In the genomic region with DNA sequence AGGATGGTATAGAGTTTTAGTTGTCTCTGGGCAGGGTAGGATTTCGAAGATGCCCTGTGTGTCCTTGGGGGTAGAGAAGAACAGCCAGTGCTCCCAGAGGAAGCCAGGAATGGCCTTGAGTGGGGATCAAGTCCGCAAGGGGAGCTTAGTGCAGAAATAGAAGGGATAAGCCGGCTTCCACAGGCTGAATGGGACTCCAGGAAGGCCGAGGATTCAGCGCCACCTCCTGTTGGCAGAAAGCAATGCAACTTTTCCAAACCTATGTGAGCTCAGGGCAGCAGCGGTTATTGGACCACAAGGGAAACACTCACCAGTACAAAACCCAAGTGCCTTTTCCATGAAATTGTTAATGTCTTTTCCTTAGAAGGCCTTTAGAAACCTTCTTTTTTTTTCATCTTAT, we compare ENCODE assay signal across 9 mouse cellular contexts. TPM values are rescaled to one million over a fixed set of nuclear protein-coding genes. Genes with fewer than 3 reads are reported as not detected.
DNase-seq lines count a peak whose midpoint lies in the region; ATAC-seq lines count a peak whose summit lies in the region.
"Had no signal": no experiment of that assay in that cellular context is flagged by ENCODE, and none has a peak within 500 bp of the region (broad histone marks: within the 10 kb centered on the region; RNA-seq: fewer than 3 reads in every experiment).

No protein-coding gene starts in this region.

- H3K27ac ChIP-seq in heart, embryonic 11.5 days (ENCODE audit: low read depth, low read length): no peak overlapping the region
- H3K27ac ChIP-seq in midbrain, embryonic 11.5 days (ENCODE audit: low read depth, low read length): no peak overlapping the region
- H3K27ac ChIP-seq in stomach, embryonic 16.5 days (ENCODE audit: low read length): no peak overlapping the region
- H3K27ac ChIP-seq: lung, embryonic 15.5 days had no signal

- ATAC-seq in heart, embryonic 11.5 days (replicated peaks; ENCODE audit: insufficient number of reproducible peaks, low FRiP score, low TSS enrichment): no peak
- 0 out of 2 replicates have a peak, but pooled peaks have one; percentile 20 for ATAC-seq in midbrain, embryonic 11.5 days (ENCODE audit: low FRiP score)
- ATAC-seq in stomach, embryonic 16.5 days (ENCODE audit: insufficient read depth, low FRiP score): peak; percentile 11; the same call in 1 of the 2 replicates

- H3K27me3 ChIP-seq in heart, embryonic 11.5 days (ENCODE audit: control insufficient read depth, insufficient read depth, low read length): no peaks in the 10 kb centered on the region
- peaks cover 7% of the 10 kb centered on the region for H3K27me3 ChIP-seq in midbrain, embryonic 11.5 days (ENCODE audit: control insufficient read depth, insufficient read depth, low read length)
- H3K27me3 ChIP-seq in stomach, embryonic 16.5 days (ENCODE audit: control insufficient read depth, insufficient read depth, low read length): 0 out of 2 replicates have a peak, but pooled peaks cover 7% of the 10 kb centered on the region
- H3K27me3 ChIP-seq: lung, embryonic 15.5 days had no signal

- H3K36me3 ChIP-seq in heart, embryonic 11.5 days (ENCODE audit: control insufficient read depth, insufficient read depth, low read length): no peaks in the 10 kb centered on the region
- H3K36me3 ChIP-seq in midbrain, embryonic 11.5 days (ENCODE audit: control insufficient read depth, insufficient read depth, low read length): no peaks in the 10 kb centered on the region
- H3K36me3 ChIP-seq in stomach, embryonic 16.5 days (ENCODE audit: control insufficient read depth, insufficient read depth, low read length): no peaks in the 10 kb centered on the region
- H3K36me3 ChIP-seq: lung, embryonic 15.5 days had no signal

- no peak overlapping the region for H3K4me3 ChIP-seq in heart, embryonic 11.5 days (ENCODE audit: low read depth, low read length)
- no peak overlapping the region for H3K4me3 ChIP-seq in midbrain, embryonic 11.5 days (ENCODE audit: low read depth, low read length)
- H3K4me3 ChIP-seq in stomach, embryonic 16.5 days (replicated peaks; ENCODE audit: low read length): no peak overlapping the region
- H3K4me3 ChIP-seq: lung, embryonic 15.5 days had no signal

- no peaks in the 10 kb centered on the region for H3K9me3 ChIP-seq in heart, embryonic 11.5 days (replicated peaks; ENCODE audit: control insufficient read depth, low read length)
- no peaks in the 10 kb centered on the region for H3K9me3 ChIP-seq in midbrain, embryonic 11.5 days (ENCODE audit: control insufficient read depth, low read length)
- H3K9me3 ChIP-seq in stomach, embryonic 16.5 days (replicated peaks; ENCODE audit: control insufficient read depth, low read length): no peaks in the 10 kb centered on the region
- H3K9me3 ChIP-seq: lung, embryonic 15.5 days had no signal

- no peak overlapping the region for H3K9ac ChIP-seq in heart, embryonic 11.5 days (ENCODE audit: low read depth, low read length)
- H3K9ac ChIP-seq in midbrain, embryonic 11.5 days (ENCODE audit: low read length): no peak overlapping the region
- no peak overlapping the region; the same call in 1 of the 2 replicates for H3K9ac ChIP-seq in stomach, embryonic 16.5 days (ENCODE audit: low read length)
- H3K9ac ChIP-seq: lung, embryonic 15.5 days had no signal

- no peak overlapping the region for H3K4me2 ChIP-seq in heart, embryonic 11.5 days
- H3K4me2 ChIP-seq in midbrain, embryonic 11.5 days: no peak overlapping the region
- no peak overlapping the region for H3K4me2 ChIP-seq in stomach, embryonic 16.5 days (ENCODE audit: low read depth, low read length)
- H3K4me2 ChIP-seq: lung, embryonic 15.5 days had no signal

- H3K4me1 ChIP-seq in heart, embryonic 11.5 days (ENCODE audit: control insufficient read depth, insufficient read depth, low read length): no peaks in the 10 kb centered on the region; the same call in 1 of the 2 replicates
- H3K4me1 ChIP-seq in midbrain, embryonic 11.5 days (ENCODE audit: control insufficient read depth, insufficient read depth, low read length): peaks cover 6% of the 10 kb centered on the region; the same call in 1 of the 2 replicates
- H3K4me1 ChIP-seq in stomach, embryonic 16.5 days (ENCODE audit: control insufficient read depth, insufficient read depth, low read length): 0 out of 2 replicates have a peak, but pooled peaks cover 2% of the 10 kb centered on the region

- peak; percentile 95 for DNase-seq in heart, adult 11 months
- peak; percentile 45 for DNase-seq in cerebellum, adult 9-11 months
- peak; percentile 73 to 87 for DNase-seq in frontal cortex, postnatal 14 days (ENCODE audit: low spot score in 2 of 2)
- peak; percentile 28 for DNase-seq in hindlimb bud, embryonic 11.5 days (ENCODE audit: extremely low spot score, low read depth, low spot score)
- peak; percentile 72 for DNase-seq in left cerebral cortex, adult 11 months (ENCODE audit: low spot score)
- peak; percentile 97 for DNase-seq in midbrain, embryonic 11.5 days (ENCODE audit: low spot score, missing footprints)

- 8% methylated on average over 6 of the region's 6 CpGs for WGBS in heart, embryonic 11.5 days (ENCODE audit: insufficient replicate concordance)
- 8% methylated on average over 6 of the region's 6 CpGs for WGBS in midbrain, embryonic 11.5 days
- 7% methylated on average over 6 of the region's 6 CpGs for WGBS in stomach, embryonic 16.5 days

RNA-seq across cellular contexts. Expression of a gene that starts 3.4 kb away (rescaled TPM):
- polyA plus RNA-seq in heart, embryonic 11.5 days (2014; fragmentation: Nextera tagmentation; extraction: Ambion mirVana): 2.6 and 3.8 TPM in 2 replicates
- 0.52 and 0.74 TPM in 2 replicates for polyA plus RNA-seq in midbrain, embryonic 11.5 days (2014; fragmentation: Nextera tagmentation; extraction: Ambion mirVana)
- 29.7 and 39.6 TPM in 2 replicates for polyA plus RNA-seq in stomach, embryonic 16.5 days (2015; fragmentation: Nextera tagmentation; extraction: Ambion mirVana)

Comparison
In these comparisons a context has a peak if more than half of its experiments do, and no peak if none do; other contexts are left out.
1. DNase-seq: peak in every context shown above with its lines; median percentile 97 in midbrain, embryonic 11.5 days; 95 in heart, adult 11 months; 80 in frontal cortex, postnatal 14 days; 72 in left cerebral cortex, adult 11 months; 45 in cerebellum, adult 9-11 months; 28 in hindlimb bud, embryonic 11.5 days.